Mouse (Mus musculus): ENCODE measurements at regions not wholly inside any gene's neighbourhood (a gene's known extent, or its start where the extent isn't known, plus 50 kb on each side); places are given as distances from the start of the nearest gene placed in this dataset.

GRCm38 (mm10) chr9:32833373-32833772 is 197.4 kb downstream of the Ets1 start:
- TF ChIP-seq ZMIZ1 (IDR thresholded peaks at IDR 0.05; ENCODE audit: low read depth, low read length) (no peak), POLR2AphosphoS2 (IDR thresholded peaks at IDR 0.05; ENCODE audit: low read depth, low read length) (no peak), ETS1 (conservative IDR thresholded peaks at IDR 0.05; ENCODE audit: low read depth, low read length) (no peak), TCF12 (IDR thresholded peaks at IDR 0.05; ENCODE audit: low read depth, low read length) (no peak), EP300 (IDR thresholded peaks at IDR 0.05; ENCODE audit: low read length) (no peak), E2F4 (IDR thresholded peaks at IDR 0.05; ENCODE audit: insufficient replicate concordance, low read depth, low read length) (no peak)
